Mouse (Mus musculus) MEL (cell line): ENCODE data around the gene Gm20388. TPM values are rescaled to one million over a fixed set of nuclear protein-coding genes. Genes with fewer than 3 reads are reported as not detected.

Source experiments
- DNase-seq: peaks from one replicate; pipeline ENCODE4 v3.0.0; 2011; ENCODE audit warnings: low read depth, low spot score
- H3K27ac ChIP-seq: 2 replicates; pipeline ENCODE4 v1.5.1; 2012; ENCODE audit warnings: low read depth, mild to moderate bottlenecking, control low read depth, low read length, moderate library complexity; ENCODE audit not compliant: control insufficient read depth
- H3K27me3 ChIP-seq, 2 experiments: fragments of 150-350 bp in 1 of 2; sonication (generic) in 1 of 2; 2 replicates each; pipeline ENCODE4 v1.6.1; 2012; ENCODE audit warnings: low read length in 2 of 2, mild to moderate bottlenecking in 2 of 2, improper control_type of control experiment in 1 of 2, moderate library complexity in 1 of 2; ENCODE audit not compliant: insufficient read depth in 2 of 2, control insufficient read depth in 1 of 2
- H3K36me3 ChIP-seq, 2 experiments: 2 replicates each; pipeline ENCODE4 v1.6.1; 2012 to 2014; ENCODE audit warnings: low read length in 2 of 2, improper control_type of control experiment in 1 of 2, inconsistent platforms in 1 of 2, mild to moderate bottlenecking in 1 of 2; ENCODE audit not compliant: insufficient read depth in 2 of 2, control insufficient read depth in 1 of 2
- H3K4me1 ChIP-seq, 2 experiments: fragments of 150-350 bp in 1 of 2; sonication (generic) in 1 of 2; 2 replicates each; pipeline ENCODE4 v1.6.1; 2012; ENCODE audit warnings: low read length in 2 of 2, improper control_type of control experiment in 1 of 2, mild to moderate bottlenecking in 1 of 2; ENCODE audit not compliant: insufficient read depth in 2 of 2, control insufficient read depth in 1 of 2
- H3K4me3 ChIP-seq, 2 experiments: fragments of 150-350 bp in 1 of 2; sonication (generic) in 1 of 2; 2 replicates each; pipeline ENCODE4 v1.5.1; 2012; ENCODE audit warnings: low read depth in 2 of 2, low read length in 2 of 2, mild to moderate bottlenecking in 2 of 2, moderate library complexity in 2 of 2, control low read depth in 1 of 2, improper control_type of control experiment in 1 of 2; ENCODE audit not compliant: control insufficient read depth in 1 of 2, insufficient read depth in 1 of 2
- H3K79me2 ChIP-seq: 2 replicates; pipeline ENCODE4 v1.6.1; 2012; ENCODE audit warnings: mild to moderate bottlenecking, low read length, moderate library complexity; ENCODE audit not compliant: control insufficient read depth, poor library complexity, insufficient read depth
- H3K9ac ChIP-seq: 2 replicates; pipeline ENCODE4 v1.6.1; 2012; ENCODE audit warnings: low read depth, mild to moderate bottlenecking, control low read depth, low read length, moderate library complexity; ENCODE audit not compliant: control insufficient read depth, poor library complexity, severe bottlenecking
- H3K9me3 ChIP-seq: fragments of 150-350 bp; sonication (generic); replicated peaks from 2 replicates; pipeline ENCODE4 v1.6.1; 2012; ENCODE audit warnings: mild to moderate bottlenecking, low read length, improper control_type of control experiment, moderate library complexity; ENCODE audit not compliant: insufficient read depth
- BHLHE40 ChIP-seq: IDR thresholded peaks from 2 replicates; pipeline ENCODE4 v1.6.1; 2012; ENCODE audit warnings: low read depth, mild to moderate bottlenecking, inconsistent platforms, low read length, improper control_type of control experiment, borderline replicate concordance
- CTCF ChIP-seq, 3 experiments: IDR thresholded peaks in 2 of 3; conservative IDR thresholded peaks in 1 of 3; 2 replicates each; pipeline ENCODE4 v1.5.1; 2011 to 2012; ENCODE audit warnings: low read length in 3 of 3, low read depth in 2 of 3, mild to moderate bottlenecking in 2 of 3, improper control_type of control experiment in 1 of 3, inconsistent platforms in 1 of 3, mixed read lengths in 1 of 3, moderate library complexity in 1 of 3; ENCODE audit not compliant: control insufficient read depth in 1 of 3, insufficient read depth in 1 of 3, poor library complexity in 1 of 3, severe bottlenecking in 1 of 3
- E2F4 ChIP-seq: IDR thresholded peaks from 2 replicates; pipeline ENCODE4 v1.6.1; 2011; ENCODE audit warnings: low read depth, low read length, improper control_type of control experiment, borderline replicate concordance
- EP300 ChIP-seq, 2 experiments: IDR thresholded peaks; 2 replicates each; pipeline ENCODE4 v1.6.1; 2011; ENCODE audit warnings: improper control_type of control experiment in 2 of 2, low read length in 2 of 2, low read depth in 1 of 2, mild to moderate bottlenecking in 1 of 2
- GABPA ChIP-seq: IDR thresholded peaks from 2 replicates; pipeline ENCODE4 v1.6.1; 2012; ENCODE audit warnings: low read depth, mild to moderate bottlenecking, inconsistent platforms, low read length, improper control_type of control experiment, moderate library complexity
- GATA1 ChIP-seq: IDR thresholded peaks from 2 replicates; pipeline ENCODE4 v1.6.1; 2011; ENCODE audit warnings: low read depth, low read length, improper control_type of control experiment
- KAT2A ChIP-seq: conservative IDR thresholded peaks from 2 replicates; pipeline ENCODE4 v1.6.1; 2012; ENCODE audit warnings: low read depth, low read length, improper control_type of control experiment, inconsistent platforms
- MAX ChIP-seq: IDR thresholded peaks from 2 replicates; pipeline ENCODE4 v1.6.1; 2011; ENCODE audit warnings: low read length, improper control_type of control experiment
- MAZ ChIP-seq: IDR thresholded peaks from 2 replicates; pipeline ENCODE4 v1.6.1; 2012; ENCODE audit warnings: low read depth, mild to moderate bottlenecking, inconsistent platforms, low read length, improper control_type of control experiment
- MXI1 ChIP-seq: IDR thresholded peaks from 2 replicates; pipeline ENCODE4 v1.6.1; 2011; ENCODE audit warnings: mild to moderate bottlenecking, low read depth, low read length, improper control_type of control experiment
- MYC ChIP-seq: IDR thresholded peaks from 2 replicates; pipeline ENCODE4 v1.6.1; 2011; ENCODE audit warnings: low read depth, mild to moderate bottlenecking, low read length, improper control_type of control experiment, moderate library complexity
- NELFE ChIP-seq: IDR thresholded peaks from 2 replicates; pipeline ENCODE4 v1.6.1; 2011; ENCODE audit warnings: low read depth, low read length, improper control_type of control experiment
- POLR2A ChIP-seq, 2 experiments: IDR thresholded peaks; 2 replicates each; pipeline ENCODE4 v1.6.1; 2011 to 2012; ENCODE audit warnings: low read length in 2 of 2, mild to moderate bottlenecking in 2 of 2, control low read depth in 1 of 2, improper control_type of control experiment in 1 of 2, low read depth in 1 of 2, moderate library complexity in 1 of 2; ENCODE audit not compliant: control insufficient read depth in 1 of 2, insufficient read depth in 1 of 2, poor library complexity in 1 of 2
- POLR2AphosphoS2 ChIP-seq: IDR thresholded peaks from 2 replicates; pipeline ENCODE4 v1.6.1; 2011; ENCODE audit warnings: low read length, improper control_type of control experiment
- RAD21 ChIP-seq: IDR thresholded peaks from 2 replicates; pipeline ENCODE4 v1.6.1; 2011; ENCODE audit warnings: mild to moderate bottlenecking, low read depth, low read length, improper control_type of control experiment
- SIN3A ChIP-seq: IDR thresholded peaks from 2 replicates; pipeline ENCODE4 v1.6.1; 2012; ENCODE audit warnings: low read length, improper control_type of control experiment, inconsistent platforms
- TCF12 ChIP-seq: IDR thresholded peaks from 2 replicates; pipeline ENCODE4 v1.6.1; 2014; ENCODE audit warnings: low read depth, mild to moderate bottlenecking, inconsistent platforms, low read length, improper control_type of control experiment, moderate library complexity
- UBTF ChIP-seq: IDR thresholded peaks from 2 replicates; pipeline ENCODE4 v1.6.1; 2012; ENCODE audit warnings: low read depth, mild to moderate bottlenecking, inconsistent platforms, low read length, improper control_type of control experiment, moderate library complexity, borderline replicate concordance; ENCODE audit not compliant: insufficient read depth
- USF1 ChIP-seq: IDR thresholded peaks from 2 replicates; pipeline ENCODE4 v1.6.1; 2014; ENCODE audit warnings: low read depth, mild to moderate bottlenecking, inconsistent platforms, low read length, improper control_type of control experiment, moderate library complexity
- ZC3H11A ChIP-seq: IDR thresholded peaks from 2 replicates; pipeline ENCODE4 v1.6.1; 2012; ENCODE audit warnings: low read depth, mild to moderate bottlenecking, inconsistent platforms, low read length, improper control_type of control experiment
- ZMIZ1 ChIP-seq: IDR thresholded peaks from 2 replicates; pipeline ENCODE4 v1.6.1; 2012; ENCODE audit warnings: low read depth, mild to moderate bottlenecking, inconsistent platforms, low read length, improper control_type of control experiment, moderate library complexity
- ZNF384 ChIP-seq: IDR thresholded peaks from 2 replicates; pipeline ENCODE4 v1.6.1; 2012; ENCODE audit warnings: low read depth, mild to moderate bottlenecking, inconsistent platforms, low read length, improper control_type of control experiment
- polyA plus RNA-seq, 2 experiments: library from polyadenylated mRNA; stranded (reverse) in 1 of 2; unstranded in 1 of 2; fragments of >175 nt in 1 of 2; fragments of >200 nt in 1 of 2; gene quantifications; 2 replicates each; pipeline versions ENCODE4 v1.2.1 to v1.2.4; 2012; ENCODE audit warnings: low replicate concordance in 2 of 2, low read depth in 1 of 2; ENCODE audit not compliant: insufficient read length in 2 of 2, insufficient read depth in 1 of 2, missing spikeins in 1 of 2
- total RNA-seq: library from RNA; depleted of rRNA; stranded (reverse); fragments of 300-350 nt; gene quantifications from 2 replicates; pipeline ENCODE4 v1.2.3, GENCODE M21; 2012

Gm20388 gene
- total and polyA plus RNA-seq, 3 experiments, result 11.1 to 17.8 TPM; not detected in 1

DNA sequence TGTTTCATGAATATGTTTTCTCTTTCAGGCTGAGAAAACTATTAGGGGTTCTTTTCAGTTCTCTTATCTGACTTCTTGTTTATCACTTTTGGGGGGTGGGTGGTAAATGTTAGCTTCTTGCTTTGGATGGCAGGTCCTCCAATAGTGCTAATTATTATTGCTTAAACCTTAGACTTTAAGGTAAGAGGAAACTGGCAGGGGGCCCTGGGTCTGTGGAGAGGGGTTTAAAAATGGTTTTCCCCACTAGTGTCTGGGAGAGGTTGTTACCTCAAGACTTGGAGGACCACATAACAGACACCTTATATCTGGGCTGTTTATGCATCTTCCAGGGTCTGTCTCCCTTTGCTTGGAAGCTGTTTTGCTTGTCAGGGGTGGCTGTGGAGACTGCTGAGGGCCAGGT, 2041.5 kb downstream of the Gm20388 start:
- peaks cover 14 to 53% of the 10 kb centered on the region in 2 experiments for H3K4me1 ChIP-seq

DNA sequence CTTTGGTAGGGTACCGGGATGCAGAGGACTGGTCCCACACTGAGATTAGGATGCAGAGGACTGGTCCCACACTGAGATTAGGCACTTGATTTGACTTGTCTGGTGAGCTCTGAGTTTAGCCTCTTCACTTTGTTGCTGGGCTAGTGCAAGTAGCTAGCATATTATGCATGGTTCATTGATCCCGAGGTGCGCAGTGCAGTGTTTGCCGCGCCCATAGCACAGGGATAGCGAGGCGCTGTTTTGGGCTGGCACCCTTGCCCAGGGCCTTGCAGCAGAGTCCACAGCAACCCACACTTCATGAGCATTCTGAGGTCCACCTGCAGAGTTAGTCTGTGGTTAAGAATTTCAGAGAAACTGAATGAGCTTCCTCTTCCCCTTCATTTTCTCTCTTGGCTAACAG, 2042.2 kb downstream of the Gm20388 start:
- Histone ChIP-seq H3K36me3 (peaks cover 0 to 58% of the 10 kb centered on the region in 2 experiments; a peak in 2 of 4 replicates), H3K27me3 (no peaks in the 10 kb centered on the region), H3K4me1 (peaks cover 14 to 52% of the 10 kb centered on the region in 2 experiments), H3K79me2 (peaks cover 31% of the 10 kb centered on the region), H3K27ac (peak overlapping the region; percentile 98), H3K9me3 (no peaks in the 10 kb centered on the region)
- TF ChIP-seq RAD21 (no peak), USF1 (no peak), UBTF (no peak), GATA1 (no peak), E2F4 (no peak), ZC3H11A (no peak), ZMIZ1 (peak; percentile 18; the same call in 1 of the 2 replicates), EP300 (IDR thresholded peaks at IDR 0.05; ENCODE audit: low read depth in 1 of 2, low read length in 2 of 2) (0 out of 4 replicates have a peak, but pooled peaks of 1 of the 2 experiments have one; percentile 25), KAT2A (no peak), BHLHE40 (no peak), POLR2A (IDR thresholded peaks at IDR 0.05; ENCODE audit: control insufficient read depth in 1 of 2, insufficient read depth in 1 of 2, low read depth in 1 of 2, low read length in 2 of 2, poor library complexity in 1 of 2) (no peak), TCF12 (no peak)
- TF ChIP-seq, all 39 proteins: peak for 2
- peak; percentile 55 for DNase-seq
- peak overlapping the region in 1 of 2 experiments; percentile 26; a peak in 3 of 4 replicates for H3K4me3 ChIP-seq
- H3K9ac ChIP-seq, result peak overlapping the region; percentile 87

More for the DNA sequence above, 2041.5 kb downstream of the Gm20388 start:
- TF ChIP-seq GATA1 (peak; percentile 18; the same call in 1 of the 2 replicates), MAX (no peak)
- no peaks in the 10 kb centered on the region for H3K9me3 ChIP-seq
- H3K9ac ChIP-seq, result peak overlapping the region; percentile 87
- no peaks in the 10 kb centered on the region for H3K27me3 ChIP-seq
- H3K36me3 ChIP-seq, result peaks cover 0 to 53% of the 10 kb centered on the region in 2 experiments; a peak in 2 of 4 replicates
- peak overlapping the region; percentile 2 to 90; a peak in 3 of 4 replicates for H3K4me3 ChIP-seq
- peaks cover 29% of the 10 kb centered on the region for H3K79me2 ChIP-seq
- peak overlapping the region; percentile 98 for H3K27ac ChIP-seq
- DNase-seq, result no peak

DNA sequence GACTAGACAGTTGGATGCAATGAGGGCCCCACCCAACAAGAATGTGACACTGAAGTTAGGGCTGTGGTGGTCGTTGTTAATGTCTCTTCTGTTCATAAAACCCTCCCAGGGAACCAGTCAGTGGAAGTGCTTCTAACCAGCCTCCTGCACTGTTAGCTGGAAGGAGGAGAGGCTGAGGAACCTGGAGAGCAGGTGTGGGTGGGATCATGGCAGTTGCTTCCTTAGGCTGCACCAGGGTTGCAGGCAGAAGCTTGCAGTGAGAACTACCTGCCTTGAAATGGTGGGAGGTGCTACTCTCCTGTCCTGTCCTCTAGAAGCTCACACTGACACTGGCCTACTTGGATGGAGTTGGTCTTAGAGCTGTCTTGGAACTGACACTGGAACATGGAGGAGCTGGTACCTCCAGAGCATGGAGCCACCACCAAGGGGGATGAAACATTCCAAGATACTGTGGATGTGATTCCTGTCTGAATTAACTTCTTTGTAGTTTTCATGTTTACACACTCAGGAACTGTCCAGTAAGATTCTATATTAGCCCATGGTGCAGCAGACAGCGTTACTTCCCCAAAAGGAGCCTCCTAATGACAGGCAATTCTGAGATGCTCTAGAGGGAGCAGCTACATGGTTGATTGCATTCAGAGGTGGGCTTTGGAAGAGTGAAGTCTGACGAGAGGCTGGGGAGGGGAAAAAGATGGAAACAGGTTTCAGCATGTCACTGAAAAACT, 2043.3 kb downstream of the Gm20388 start:
- H3K79me2 ChIP-seq, result peaks cover 36% of the 10 kb centered on the region
- peaks cover 0 to 67% of the 10 kb centered on the region in 2 experiments; a peak in 2 of 4 replicates for H3K36me3 ChIP-seq
- peak; percentile 63 for DNase-seq
- peaks cover 16 to 54% of the 10 kb centered on the region in 2 experiments for H3K4me1 ChIP-seq
- peak overlapping the region; percentile 98 for H3K27ac ChIP-seq
- H3K9me3 ChIP-seq, result no peaks in the 10 kb centered on the region
- H3K4me3 ChIP-seq, result no peak overlapping the region
- no peak overlapping the region for H3K9ac ChIP-seq
- no peak for TF ChIP-seq GABPA
- no peak for TF ChIP-seq CTCF (IDR thresholded peaks at IDR 0.05 in 2 of 3, conservative IDR thresholded peaks at IDR 0.05 in 1 of 3; ENCODE audit: control insufficient read depth in 1 of 3, insufficient read depth in 1 of 3, low read depth in 2 of 3, low read length in 3 of 3, poor library complexity in 1 of 3, severe bottlenecking in 1 of 3)
- TF ChIP-seq UBTF, result no peak
- TF ChIP-seq MYC, result no peak
- TF ChIP-seq ZNF384, result no peak
- TF ChIP-seq POLR2AphosphoS2, result no peak
- TF ChIP-seq GATA1, result no peak
- TF ChIP-seq NELFE, result no peak
- peak; percentile 54 for TF ChIP-seq SIN3A
- no peak for TF ChIP-seq MAZ
- 0 out of 2 replicates have a peak, but pooled peaks have one; percentile 42 for TF ChIP-seq MXI1
- no peaks in the 10 kb centered on the region for H3K27me3 ChIP-seq
